Mouse (Mus musculus) hindbrain, embryonic 11.5 days (tissue): Measurements from ENCODE around the gene Fbxo28. TPM values are rescaled to one million over a fixed set of nuclear protein-coding genes. Genes with fewer than 3 reads are reported as not detected.

Source experiments
- ATAC-seq: fragments of 200-750 bp; cut with Nextera tagmentation; 2 replicates; pipeline ENCODE4 v1.8.0; 2017; ENCODE audit warnings: mild to moderate bottlenecking, moderate TSS enrichment, moderate library complexity; ENCODE audit not compliant: low FRiP score
- DNase-seq: peaks from one replicate; pipeline ENCODE4 v3.0.0-alpha.2; 2015; ENCODE audit warnings: low spot score
- H3K27ac ChIP-seq: fragments of 300-500 bp; sonication (generic); 2 replicates; pipeline ENCODE4 v1.5.1; 2014; ENCODE audit warnings: mild to moderate bottlenecking, low read depth, low read length
- H3K27me3 ChIP-seq: fragments of 300-500 bp; sonication (generic); 2 replicates; pipeline ENCODE4 v1.6.1; 2014; ENCODE audit warnings: mild to moderate bottlenecking, low read length, moderate library complexity, mixed read lengths; ENCODE audit not compliant: control insufficient read depth, insufficient read depth
- H3K36me3 ChIP-seq: fragments of 300-500 bp; sonication (generic); 2 replicates; pipeline ENCODE4 v1.6.1; 2014; ENCODE audit warnings: mild to moderate bottlenecking, low read length, moderate library complexity, mixed read lengths; ENCODE audit not compliant: control insufficient read depth, insufficient read depth
- H3K4me1 ChIP-seq: fragments of 300-500 bp; sonication (generic); replicated peaks from 2 replicates; pipeline ENCODE4 v1.6.1; 2014; ENCODE audit warnings: low read length, mixed read lengths; ENCODE audit not compliant: control insufficient read depth, insufficient read depth
- H3K4me2 ChIP-seq: fragments of 300-500 bp; sonication (generic); replicated peaks from 2 replicates; pipeline ENCODE4 v1.6.1; 2014; ENCODE audit warnings: mild to moderate bottlenecking, low read depth, low read length
- H3K4me3 ChIP-seq: fragments of 300-500 bp; sonication (generic); 2 replicates; pipeline ENCODE4 v1.5.1; 2014; ENCODE audit warnings: low read depth, low read length
- H3K9ac ChIP-seq: fragments of 300-500 bp; sonication (generic); 2 replicates; pipeline ENCODE4 v1.6.1; 2014; ENCODE audit warnings: low read depth, low read length
- H3K9me3 ChIP-seq: fragments of 300-500 bp; sonication (generic); 2 replicates; pipeline ENCODE4 v1.6.1; 2016; ENCODE audit warnings: low read length; ENCODE audit not compliant: control insufficient read depth
- WGBS: fragments of 180-500 bp; shearing (Covaris S2); extraction: QIAGEN DNeasy Blood & Tissue Kit; methylation state at CpG from one replicate; pipeline ENCODE4 v1.1.7; 2014; 5-methylcytosine and 5-hydroxymethylcytosine counted together
- polyA plus RNA-seq: library from polyadenylated mRNA; unstranded; fragments of >200 nt; fragmentation: Nextera tagmentation; extraction: Ambion mirVana; gene quantifications from 2 replicates; pipeline ENCODE4 v1.2.1, GENCODE M21; 2014

Fbxo28 gene
- 31.3 and 35.7 TPM in 2 replicates for polyA plus RNA-seq

GRCm38 (mm10) chr1:182340821-182341781 lies at the start of gene Fbxo28:
Gene Fbxo28 (minus strand): TSS chr1:182341629.
- no peaks in the 10 kb centered on the region for H3K9me3 ChIP-seq
- ATAC-seq: peak; percentile 97
- H3K4me1 ChIP-seq: no peaks in the 10 kb centered on the region
- H3K4me2 ChIP-seq: peak within 1 kb of the TSS; percentile 57
- H3K27ac ChIP-seq: peak within 1 kb of the TSS; percentile 78
- whole genome bisulfite sequencing: 0% methylated on average over 80 of the region's 93 CpGs
- no peaks in the 10 kb centered on the region for H3K36me3 ChIP-seq
- H3K4me3 ChIP-seq: peak within 1 kb of the TSS; percentile 99
- peak within 1 kb of the TSS; percentile 100 for H3K9ac ChIP-seq
- DNase-seq: peak; percentile 96
- no peaks in the 10 kb centered on the region for H3K27me3 ChIP-seq

- ATAC-seq: no peak
- H3K9me3 ChIP-seq: no peaks in the 10 kb centered on the region
- no peak overlapping the region for H3K9ac ChIP-seq
- WGBS: 64% methylated on average over 4 of the region's 4 CpGs
- no peak overlapping the region for H3K4me3 ChIP-seq
- no peak overlapping the region for H3K27ac ChIP-seq
- no peaks in the 10 kb centered on the region for H3K4me1 ChIP-seq
- H3K36me3 ChIP-seq: no peaks in the 10 kb centered on the region
- no peaks in the 10 kb centered on the region for H3K27me3 ChIP-seq
- no peak for DNase-seq
- H3K4me2 ChIP-seq: no peak overlapping the region
Measured at GRCm38 (mm10) chr1:182388729-182389128, 47.3 kb upstream of the Fbxo28 start.

- no peaks in the 10 kb centered on the region for H3K4me1 ChIP-seq
- no peak overlapping the region for H3K9ac ChIP-seq
- ATAC-seq (no peak), DNase-seq (no peak)
- H3K36me3 ChIP-seq: no peaks in the 10 kb centered on the region
- H3K4me3 ChIP-seq: no peak overlapping the region
- no peak overlapping the region for H3K27ac ChIP-seq
- WGBS: 90% methylated on average over 8 of the region's 8 CpGs
- no peaks in the 10 kb centered on the region for H3K9me3 ChIP-seq
- H3K4me2 ChIP-seq: no peak overlapping the region
- no peaks in the 10 kb centered on the region for H3K27me3 ChIP-seq
Measured at GRCm38 (mm10) chr1:182386449-182386848, 45.0 kb upstream of the Fbxo28 start.

- Histone ChIP-seq H3K4me2 (no peak overlapping the region), H3K27me3 (no peaks in the 10 kb centered on the region), H3K9ac (no peak overlapping the region), H3K27ac (no peak overlapping the region), H3K9me3 (no peaks in the 10 kb centered on the region), H3K4me3 (no peak overlapping the region), H3K4me1 (no peaks in the 10 kb centered on the region), H3K36me3 (no peaks in the 10 kb centered on the region)
- DNase-seq: no peak
- no peak for ATAC-seq
- 67% methylated on average over 9 of the region's 9 CpGs for WGBS
Measured at GRCm38 (mm10) chr1:182383096-182383495, 41.7 kb upstream of the Fbxo28 start.

GRCm38 (mm10) chr1:182381327-182381726 lies 39.9 kb upstream of the Fbxo28 start:
- Histone ChIP-seq H3K9me3 (no peaks in the 10 kb centered on the region), H3K4me2 (no peak overlapping the region), H3K27me3 (no peaks in the 10 kb centered on the region), H3K27ac (no peak overlapping the region), H3K9ac (no peak overlapping the region), H3K4me3 (no peak overlapping the region), H3K4me1 (no peaks in the 10 kb centered on the region), H3K36me3 (no peaks in the 10 kb centered on the region)
- 82% methylated on average over 3 of the region's 3 CpGs for WGBS
- no peak for ATAC-seq
- DNase-seq: no peak

- H3K27me3 ChIP-seq: no peaks in the 10 kb centered on the region
- H3K4me1 ChIP-seq: no peaks in the 10 kb centered on the region
- no peaks in the 10 kb centered on the region for H3K36me3 ChIP-seq
- WGBS: 85% methylated on average over 7 of the region's 7 CpGs
- no peaks in the 10 kb centered on the region for H3K9me3 ChIP-seq
- DNase-seq (no peak), ATAC-seq (no peak)
- no peak overlapping the region for H3K4me2 ChIP-seq
- H3K27ac ChIP-seq: no peak overlapping the region
- H3K4me3 ChIP-seq: no peak overlapping the region
- H3K9ac ChIP-seq: no peak overlapping the region
Measured at GRCm38 (mm10) chr1:182380683-182381082, 39.3 kb upstream of the Fbxo28 start.

- Histone ChIP-seq H3K4me2 (no peak overlapping the region), H3K27me3 (no peaks in the 10 kb centered on the region), H3K9me3 (no peaks in the 10 kb centered on the region), H3K9ac (no peak overlapping the region), H3K27ac (no peak overlapping the region), H3K4me3 (no peak overlapping the region), H3K36me3 (no peaks in the 10 kb centered on the region), H3K4me1 (no peaks in the 10 kb centered on the region)
- no peak for DNase-seq
- no peak for ATAC-seq
- 87% methylated on average over 7 of the region's 7 CpGs for WGBS
Measured at GRCm38 (mm10) chr1:182378876-182379275, 37.4 kb upstream of the Fbxo28 start.

- Histone ChIP-seq H3K27me3 (no peaks in the 10 kb centered on the region), H3K9me3 (no peaks in the 10 kb centered on the region), H3K4me3 (no peak overlapping the region), H3K4me2 (no peak overlapping the region), H3K4me1 (no peaks in the 10 kb centered on the region), H3K27ac (no peak overlapping the region), H3K36me3 (no peaks in the 10 kb centered on the region), H3K9ac (no peak overlapping the region)
- ATAC-seq: no peak
- no peak for DNase-seq
- 87% methylated on average over 11 of the region's 11 CpGs for WGBS
Measured at GRCm38 (mm10) chr1:182378205-182378835, 36.9 kb upstream of the Fbxo28 start.
